Comparison of ENCODE assay signal across 10 mouse cellular contexts in the genomic region with DNA sequence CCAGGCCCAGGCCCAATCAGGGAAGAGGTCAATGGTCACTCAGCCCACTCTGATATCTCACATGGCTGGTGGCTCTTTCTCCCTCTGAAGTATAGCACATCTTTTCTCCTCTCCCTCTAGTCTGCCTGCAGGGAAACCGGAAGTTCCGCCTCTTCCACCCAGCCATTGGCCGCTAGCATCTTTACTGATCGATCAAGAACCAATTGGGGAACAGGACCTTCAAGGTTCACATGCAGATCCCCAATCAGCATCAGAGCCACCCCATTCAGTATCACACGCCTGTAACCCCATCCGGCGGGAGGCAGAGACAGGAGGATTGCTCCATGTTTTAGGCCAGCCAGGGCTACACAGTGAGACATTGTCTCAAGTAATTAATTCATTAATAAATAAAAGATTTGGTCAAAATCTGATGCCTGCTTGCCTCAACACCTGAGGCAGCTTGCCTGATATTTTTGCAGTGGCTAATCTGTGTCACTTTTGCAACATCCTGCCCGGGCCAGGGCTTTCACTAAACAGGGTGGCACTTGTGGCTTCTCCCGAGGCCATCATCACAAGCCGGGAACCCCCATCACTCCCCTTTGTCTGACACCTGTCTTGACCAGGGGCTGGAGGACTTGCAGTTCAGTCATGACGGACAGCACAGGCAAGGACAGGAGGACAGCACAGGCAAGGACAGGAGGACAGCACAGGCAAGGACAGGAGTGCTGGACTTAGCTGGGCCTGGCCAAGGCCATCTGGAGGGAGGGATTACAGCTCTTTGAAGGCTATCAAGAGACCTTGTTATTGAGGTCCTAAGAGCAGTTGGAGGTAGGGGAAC. TPM values are rescaled to one million over a fixed set of nuclear protein-coding genes. Genes with fewer than 3 reads are reported as not detected.
DNase-seq lines count a peak whose midpoint lies in the region; ATAC-seq lines count a peak whose summit lies in the region.
"Had no signal": no experiment of that assay in that cellular context is flagged by ENCODE, and none has a peak within 500 bp of the region (broad histone marks: within the 10 kb centered on the region; RNA-seq: fewer than 3 reads in every experiment).

No protein-coding gene starts in this region.

- no peaks in the 10 kb centered on the region for H3K9me3 ChIP-seq in forebrain, embryonic 11.5 days (ENCODE audit: control insufficient read depth, low read length)
- no peaks in the 10 kb centered on the region for H3K9me3 ChIP-seq in forebrain, embryonic 15.5 days
- no peaks in the 10 kb centered on the region for H3K9me3 ChIP-seq in hindbrain, embryonic 10.5 days
- H3K9me3 ChIP-seq: kidney, embryonic 15.5 days had no signal

- ATAC-seq in forebrain, embryonic 11.5 days (replicated peaks; ENCODE audit: low FRiP score), result 0 out of 2 replicates have a peak, but pooled peaks have one; percentile 4
- no peak for ATAC-seq in forebrain, embryonic 15.5 days (replicated peaks)
- ATAC-seq in frontal cortex, adult (ENCODE audit: low TSS enrichment), result no peak
- ATAC-seq in cerebellum, adult (ENCODE audit: insufficient number of reproducible peaks, low FRiP score, low TSS enrichment), result no peak
- ATAC-seq: lung, postnatal 0 days had no signal

- no peaks in the 10 kb centered on the region for H3K27me3 ChIP-seq in forebrain, embryonic 11.5 days (ENCODE audit: control insufficient read depth, insufficient read depth, low read length)
- H3K27me3 ChIP-seq in forebrain, embryonic 15.5 days, result no peaks in the 10 kb centered on the region
- H3K27me3 ChIP-seq in hindbrain, embryonic 10.5 days (ENCODE audit: insufficient read depth, poor library complexity, severe bottlenecking), result 0 out of 2 replicates have a peak, but pooled peaks cover 3% of the 10 kb centered on the region
- H3K27me3 ChIP-seq: kidney, embryonic 15.5 days had no signal

- no peak overlapping the region for H3K4me2 ChIP-seq in forebrain, embryonic 11.5 days (ENCODE audit: low read depth, low read length, severe bottlenecking)
- no peak overlapping the region for H3K4me2 ChIP-seq in forebrain, embryonic 15.5 days (replicated peaks)
- H3K4me2 ChIP-seq: kidney, embryonic 15.5 days had no signal

- WGBS in forebrain, embryonic 11.5 days, result 89% methylated on average over 11 of the region's 11 CpGs
- 94% methylated on average over 11 of the region's 11 CpGs for WGBS in forebrain, embryonic 15.5 days
- 89% methylated on average over 11 of the region's 11 CpGs for WGBS in hindbrain, embryonic 10.5 days

- no peaks in the 10 kb centered on the region for H3K36me3 ChIP-seq in forebrain, embryonic 11.5 days (ENCODE audit: control insufficient read depth, insufficient read depth, low read length)
- no peaks in the 10 kb centered on the region for H3K36me3 ChIP-seq in forebrain, embryonic 15.5 days
- H3K36me3 ChIP-seq in hindbrain, embryonic 10.5 days, result peaks cover 11% of the 10 kb centered on the region; the same call in 1 of the 2 replicates

- no peak overlapping the region for H3K27ac ChIP-seq in forebrain, embryonic 11.5 days (ENCODE audit: low read depth, low read length)
- H3K27ac ChIP-seq in forebrain, embryonic 15.5 days (replicated peaks), result no peak overlapping the region
- no peak overlapping the region for H3K27ac ChIP-seq in hindbrain, embryonic 10.5 days
- H3K27ac ChIP-seq: kidney, embryonic 15.5 days had no signal

- no peaks in the 10 kb centered on the region for H3K4me1 ChIP-seq in forebrain, embryonic 11.5 days (replicated peaks; ENCODE audit: control insufficient read depth, insufficient read depth, low read length)
- H3K4me1 ChIP-seq in forebrain, embryonic 15.5 days, result no peaks in the 10 kb centered on the region
- peaks cover under 1% of the 10 kb centered on the region for H3K4me1 ChIP-seq in hindbrain, embryonic 10.5 days (replicated peaks)
- H3K4me1 ChIP-seq: kidney, embryonic 15.5 days had no signal

- no peak for DNase-seq in forebrain, embryonic 11.5 days (ENCODE audit: low spot score)
- DNase-seq in 416B (ENCODE audit: low read depth) (peak; percentile 72), MEL-GATA-1-ER (ENCODE audit: extremely low read depth, low read depth) (peak; percentile 85)
- DNase-seq in induced T-regulatory cell, adult 2 months (ENCODE audit: low read depth), result peak; percentile 58
- DNase-seq in hindbrain, embryonic 10.5 days (ENCODE audit: low spot score), result no peak

- no peak overlapping the region for H3K4me3 ChIP-seq in forebrain, embryonic 11.5 days (ENCODE audit: low read depth, low read length)
- no peak overlapping the region for H3K4me3 ChIP-seq in forebrain, embryonic 15.5 days
- no peak overlapping the region for H3K4me3 ChIP-seq in hindbrain, embryonic 10.5 days
- H3K4me3 ChIP-seq: kidney, embryonic 15.5 days had no signal

- no peak overlapping the region for H3K9ac ChIP-seq in forebrain, embryonic 11.5 days (ENCODE audit: low read length)
- no peak overlapping the region for H3K9ac ChIP-seq in forebrain, embryonic 15.5 days (replicated peaks)
- H3K9ac ChIP-seq: kidney, embryonic 15.5 days had no signal

RNA-seq across cellular contexts. Expression of gene Arid5a, which starts 7.6 kb away (rescaled TPM):
- polyA plus RNA-seq in forebrain, embryonic 11.5 days (2014; fragmentation: Nextera tagmentation; extraction: Ambion mirVana), result 2.5 and 3.3 TPM in 2 replicates
- 3.2 and 3.6 TPM in 2 replicates for polyA plus RNA-seq in forebrain, embryonic 15.5 days (2015; fragmentation: Nextera tagmentation; extraction: Ambion mirVana)
- 2.0 and 3.5 TPM in 2 replicates for polyA plus RNA-seq in hindbrain, embryonic 10.5 days (2016; fragmentation: Nextera tagmentation; extraction: Ambion mirVana)

RNA-seq across cellular contexts. Expression of gene Neurl3, which starts 40.7 kb away (rescaled TPM):
- 0.16 and 0.47 TPM in 2 replicates for polyA plus RNA-seq in forebrain, embryonic 11.5 days (2014; fragmentation: Nextera tagmentation; extraction: Ambion mirVana)
- 0.53 and 0.59 TPM in 2 replicates for polyA plus RNA-seq in forebrain, embryonic 15.5 days (2015; fragmentation: Nextera tagmentation; extraction: Ambion mirVana)
- polyA plus RNA-seq in hindbrain, embryonic 10.5 days (2016; fragmentation: Nextera tagmentation; extraction: Ambion mirVana), result 0.30 and 0.31 TPM in 2 replicates

RNA-seq across cellular contexts. Expression of gene Kansl3, which starts 53.8 kb away (rescaled TPM):
- 46.2 and 49.6 TPM in 2 replicates for polyA plus RNA-seq in forebrain, embryonic 11.5 days (2014; fragmentation: Nextera tagmentation; extraction: Ambion mirVana)
- 34.4 and 37.2 TPM in 2 replicates for polyA plus RNA-seq in forebrain, embryonic 15.5 days (2015; fragmentation: Nextera tagmentation; extraction: Ambion mirVana)
- 44.5 and 47.0 TPM in 2 replicates for polyA plus RNA-seq in hindbrain, embryonic 10.5 days (2016; fragmentation: Nextera tagmentation; extraction: Ambion mirVana)

RNA-seq across cellular contexts. Expression of gene Fer1l5, which starts 56.9 kb away (rescaled TPM):
- polyA plus RNA-seq in forebrain, embryonic 11.5 days (2014; fragmentation: Nextera tagmentation; extraction: Ambion mirVana), result 1.4 and 1.9 TPM in 2 replicates
- polyA plus RNA-seq in forebrain, embryonic 15.5 days (2015; fragmentation: Nextera tagmentation; extraction: Ambion mirVana), result 2.0 TPM in 2 replicates
- 1.2 and 1.6 TPM in 2 replicates for polyA plus RNA-seq in hindbrain, embryonic 10.5 days (2016; fragmentation: Nextera tagmentation; extraction: Ambion mirVana)

Comparison
In these comparisons a context has a peak if more than half of its experiments do, and no peak if none do; other contexts are left out.
1. DNase-seq: peak in 416B (single experiment), MEL-GATA-1-ER (single experiment) and induced T-regulatory cell, adult 2 months (single experiment); none in forebrain, embryonic 11.5 days (single experiment) and hindbrain, embryonic 10.5 days (single experiment).